Mouse (Mus musculus) megakaryocyte, embryonic 14.5 days (primary cell): ENCODE measurements around the gene Cd164l2. TPM values are rescaled to one million over a fixed set of nuclear protein-coding genes. Genes with fewer than 3 reads are reported as not detected.

Experiments
- H3K27me3 ChIP-seq: replicated peaks from 2 replicates; pipeline ENCODE3; 2012; ENCODE audit warnings: inconsistent platforms
- H3K36me3 ChIP-seq: replicated peaks from 2 replicates; pipeline ENCODE3; 2012; ENCODE audit warnings: low read length, inconsistent platforms, mixed read lengths
- H3K4me1 ChIP-seq: 2 replicates; pipeline ENCODE4 v1.6.1; 2012; ENCODE audit warnings: inconsistent platforms
- H3K4me3 ChIP-seq: replicated peaks from 2 replicates; pipeline ENCODE3; 2012; ENCODE audit warnings: moderate library complexity, mild to moderate bottlenecking, inconsistent platforms
- H3K9me3 ChIP-seq: 2 replicates; pipeline ENCODE4 v1.6.1; 2012; ENCODE audit warnings: inconsistent platforms
- FLI1 ChIP-seq: IDR thresholded peaks from 2 replicates; pipeline ENCODE4 v1.6.1; 2012; ENCODE audit warnings: low read length, inconsistent platforms, mixed read lengths
- GATA1 ChIP-seq: IDR thresholded peaks from 3 replicates; pipeline ENCODE4 v1.6.1; 2012; ENCODE audit warnings: mixed read lengths, low read length, inconsistent platforms, borderline replicate concordance
- polyA plus RNA-seq: library from polyadenylated mRNA; stranded (reverse); fragments of >175 nt; gene quantifications from 2 replicates; pipeline ENCODE4 v1.2.3, GENCODE M21; 2012; ENCODE audit warnings: low replicate concordance; ENCODE audit not compliant: insufficient read depth

Cd164l2 gene
- polyA plus RNA-seq, 1 experiment, result 1.7 TPM

GRCm38 (mm10) chr4:133201006-133201771 lies 10.7 kb upstream of the Cd164l2 start:
- TF ChIP-seq FLI1, result no peak
- no peak for TF ChIP-seq GATA1
- H3K27me3 ChIP-seq, result no peaks in the 10 kb centered on the region
- H3K4me3 ChIP-seq, result no peak overlapping the region
- H3K4me1 ChIP-seq, result peaks cover 25% of the 10 kb centered on the region
- H3K9me3 ChIP-seq, result no peaks in the 10 kb centered on the region
- H3K36me3 ChIP-seq, result peaks cover 52% of the 10 kb centered on the region

GRCm38 (mm10) chr4:133202254-133202653 lies 9.7 kb upstream of the Cd164l2 start:
- Histone ChIP-seq H3K36me3 (peaks cover 41% of the 10 kb centered on the region), H3K27me3 (no peaks in the 10 kb centered on the region), H3K4me1 (peaks cover 22% of the 10 kb centered on the region), H3K9me3 (no peaks in the 10 kb centered on the region), H3K4me3 (no peak overlapping the region)
- TF ChIP-seq GATA1 (no peak), FLI1 (no peak)

- H3K27me3 ChIP-seq, result peaks cover 11% of the 10 kb centered on the region
- TF ChIP-seq FLI1 (no peak), GATA1 (no peak)
- peaks cover 28% of the 10 kb centered on the region for H3K36me3 ChIP-seq
- no peak overlapping the region for H3K4me3 ChIP-seq
- peaks cover 22% of the 10 kb centered on the region for H3K4me1 ChIP-seq
- H3K9me3 ChIP-seq, result no peaks in the 10 kb centered on the region
Measured at GRCm38 (mm10) chr4:133203591-133203990, 8.3 kb upstream of the Cd164l2 start.

GRCm38 (mm10) chr4:133204379-133204778 lies 7.6 kb upstream of the Cd164l2 start:
- no peak for TF ChIP-seq FLI1
- TF ChIP-seq GATA1, result no peak
- Histone ChIP-seq H3K4me3 (no peak overlapping the region), H3K36me3 (peaks cover 20% of the 10 kb centered on the region), H3K27me3 (peaks cover 17% of the 10 kb centered on the region), H3K4me1 (peaks cover 28% of the 10 kb centered on the region), H3K9me3 (no peaks in the 10 kb centered on the region)

GRCm38 (mm10) chr4:133209366-133209765 lies 2.6 kb upstream of the Cd164l2 start:
- H3K27me3 ChIP-seq, result peaks cover 63% of the 10 kb centered on the region
- no peak overlapping the region for H3K4me3 ChIP-seq
- peaks cover 44% of the 10 kb centered on the region for H3K4me1 ChIP-seq
- H3K36me3 ChIP-seq, result no peaks in the 10 kb centered on the region
- H3K9me3 ChIP-seq, result no peaks in the 10 kb centered on the region
- TF ChIP-seq GATA1, result no peak
- TF ChIP-seq FLI1, result no peak

GRCm38 (mm10) chr4:133210023-133210787 lies 1.7 kb upstream of the Cd164l2 start:
- H3K4me1 ChIP-seq, result peaks cover 44% of the 10 kb centered on the region
- TF ChIP-seq GATA1, result no peak
- TF ChIP-seq FLI1, result no peak
- no peaks in the 10 kb centered on the region for H3K36me3 ChIP-seq
- H3K4me3 ChIP-seq, result peak overlapping the region; percentile 65
- peaks cover 68% of the 10 kb centered on the region for H3K27me3 ChIP-seq
- no peaks in the 10 kb centered on the region for H3K9me3 ChIP-seq

- Histone ChIP-seq H3K27me3 (peaks cover 74% of the 10 kb centered on the region), H3K4me3 (peak overlapping the region; percentile 48)
- TF ChIP-seq FLI1 (no peak), GATA1 (no peak)
Measured at GRCm38 (mm10) chr4:133210788-133211390, 1.0 kb upstream of the Cd164l2 start.

GRCm38 (mm10) chr4:133212562-133213267 lies 784 bp downstream of the Cd164l2 start:
- H3K9me3 ChIP-seq, result no peaks in the 10 kb centered on the region
- no peaks in the 10 kb centered on the region for H3K36me3 ChIP-seq
- peaks cover 84% of the 10 kb centered on the region for H3K27me3 ChIP-seq
- no peak for TF ChIP-seq GATA1
- no peak for TF ChIP-seq FLI1
- H3K4me3 ChIP-seq, result peak overlapping the region; percentile 91
- H3K4me1 ChIP-seq, result peaks cover 49% of the 10 kb centered on the region

More at GRCm38 (mm10) chr4:133210788-133211390, 1.0 kb upstream of the Cd164l2 start:
- H3K9me3 ChIP-seq, result no peaks in the 10 kb centered on the region
- peaks cover 44% of the 10 kb centered on the region for H3K4me1 ChIP-seq
- no peaks in the 10 kb centered on the region for H3K36me3 ChIP-seq

- H3K9me3 ChIP-seq, result no peaks in the 10 kb centered on the region
- TF ChIP-seq GATA1, result no peak
- no peak for TF ChIP-seq FLI1
- peaks cover 52% of the 10 kb centered on the region for H3K4me1 ChIP-seq
- no peaks in the 10 kb centered on the region for H3K36me3 ChIP-seq
- peak overlapping the region; percentile 91 for H3K4me3 ChIP-seq
- peaks cover 84% of the 10 kb centered on the region for H3K27me3 ChIP-seq
Measured at GRCm38 (mm10) chr4:133213268-133213590, 1.3 kb downstream of the Cd164l2 start.

- Histone ChIP-seq H3K27me3 (peaks cover 83% of the 10 kb centered on the region), H3K4me1 (peaks cover 52% of the 10 kb centered on the region), H3K36me3 (no peaks in the 10 kb centered on the region), H3K4me3 (no peak overlapping the region), H3K9me3 (no peaks in the 10 kb centered on the region)
- no peak for TF ChIP-seq GATA1
- no peak for TF ChIP-seq FLI1
Measured at GRCm38 (mm10) chr4:133213661-133214060, 1.7 kb downstream of the Cd164l2 start.
